Mouse (Mus musculus) cortical plate, adult 2 months (tissue): ENCODE data around the gene P4hb.

Experiments
- CTCF ChIP-seq: fragments of 200-500 bp; IDR thresholded peaks from 2 replicates; pipeline ENCODE4 v1.5.1; 2011; ENCODE audit warnings: mild to moderate bottlenecking, control low read depth, low read length; ENCODE audit not compliant: insufficient read depth; ENCODE audit errors: extremely low read depth
- POLR2A ChIP-seq: fragments of 200-500 bp; IDR thresholded peaks from 2 replicates; pipeline ENCODE4 v1.6.1; 2011; ENCODE audit warnings: mild to moderate bottlenecking, low read length, control low read depth; ENCODE audit not compliant: insufficient read depth; ENCODE audit errors: extremely low read depth

DNA sequence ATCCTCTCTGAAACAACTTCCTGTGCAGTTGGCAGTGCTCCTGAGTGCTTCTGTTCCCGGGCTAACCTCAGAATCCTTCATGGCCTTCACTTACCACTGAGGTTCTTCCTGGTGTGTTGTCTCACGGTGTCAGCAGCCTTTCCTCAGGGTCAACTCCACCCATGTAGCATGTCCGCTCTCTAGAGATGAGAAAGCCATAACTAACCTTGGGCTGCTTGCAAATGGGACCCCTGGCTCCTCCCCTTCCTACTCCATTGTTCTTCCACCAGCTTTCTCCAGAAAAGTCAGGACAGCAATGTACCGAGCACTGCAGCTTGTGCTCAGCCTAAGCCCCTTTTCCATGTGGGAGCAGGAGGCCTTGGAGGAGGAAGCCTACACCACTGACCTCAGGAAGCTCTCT is 33.7 kb upstream of the P4hb start:
- no peak for TF ChIP-seq POLR2A
- no peak for TF ChIP-seq CTCF
